Mouse (Mus musculus) small intestine, adult 2 months (tissue): Measurements from ENCODE around the gene Klk1b3. TPM values are rescaled to one million over a fixed set of nuclear protein-coding genes. Genes with fewer than 3 reads are reported as not detected.
"Not testable (repeated sequence)": the region's sequence is repeated elsewhere in the genome, so short reads cannot be mapped to it uniquely, and the experiment has no call there.

Experiments used
- H3K27ac ChIP-seq: fragments of 200-500 bp; 2 replicates; pipeline ENCODE4 v1.5.1; 2012; ENCODE audit warnings: low read depth, low read length, control low read depth, inconsistent platforms; ENCODE audit not compliant: insufficient read depth
- H3K27me3 ChIP-seq: fragments of 200-500 bp; 2 replicates; pipeline ENCODE4 v1.6.1; 2012; ENCODE audit warnings: mild to moderate bottlenecking, moderate library complexity, low read length, inconsistent platforms; ENCODE audit not compliant: control insufficient read depth, insufficient read depth
- H3K36me3 ChIP-seq: fragments of 200-500 bp; 2 replicates; pipeline ENCODE4 v1.6.1; 2012; ENCODE audit warnings: mild to moderate bottlenecking, low read length, control low read depth, inconsistent platforms; ENCODE audit not compliant: control insufficient read depth, insufficient read depth
- H3K4me1 ChIP-seq: fragments of 200-500 bp; 2 replicates; pipeline ENCODE4 v1.6.1; 2012; ENCODE audit warnings: low read length, inconsistent platforms, mixed read lengths; ENCODE audit not compliant: control insufficient read depth, insufficient read depth, insufficient read length
- H3K4me3 ChIP-seq: fragments of 200-500 bp; 2 replicates; pipeline ENCODE4 v1.5.1; 2012; ENCODE audit warnings: low read depth, mild to moderate bottlenecking, control low read depth, inconsistent platforms, low read length, moderate library complexity
- CTCF ChIP-seq: fragments of 200-500 bp; IDR thresholded peaks from 2 replicates; pipeline ENCODE4 v1.5.1; 2012; ENCODE audit warnings: low read depth, mild to moderate bottlenecking, control low read depth, inconsistent platforms, low read length, moderate library complexity, mixed read lengths; ENCODE audit not compliant: insufficient replicate concordance, insufficient read length; ENCODE audit errors: extremely low read depth
- POLR2A ChIP-seq: fragments of 200-500 bp; IDR thresholded peaks from 2 replicates; pipeline ENCODE4 v1.6.1; 2012; ENCODE audit warnings: low read depth, mild to moderate bottlenecking, control low read depth, inconsistent platforms, low read length, moderate library complexity
- WGBS: fragments of 180-500 bp; shearing (Covaris S2); methylation state at CpG from one replicate; pipeline ENCODE4 v1.1.7; 2018; 5-methylcytosine and 5-hydroxymethylcytosine counted together
- polyA plus RNA-seq: library from polyadenylated mRNA; depleted of rRNA; stranded (reverse); fragments of >200 nt; gene quantifications from 2 replicates; pipeline ENCODE4 v1.2.3, GENCODE M21; 2012; rRNA removed

The Klk1b3 gene
- polyA plus RNA-seq, 1 experiment, result 0.19 TPM

GRCm38 (mm10) chr7:44246984-44247470 is 49.0 kb downstream of the Klk1b3 start:
- WGBS, result under 1% methylated on average over 23 of the region's 23 CpGs
- H3K27me3 ChIP-seq, result no peaks in the 10 kb centered on the region
- peaks cover 5% of the 10 kb centered on the region for H3K4me1 ChIP-seq
- peak overlapping the region; percentile 75 for H3K4me3 ChIP-seq
- TF ChIP-seq POLR2A, result no peak
- TF ChIP-seq CTCF, result no peak
- peak overlapping the region; percentile 24; the same call in 1 of the 2 replicates for H3K27ac ChIP-seq
- peaks cover 21% of the 10 kb centered on the region for H3K36me3 ChIP-seq

- Histone ChIP-seq H3K27ac (no peak overlapping the region), H3K4me1 (peaks cover 5% of the 10 kb centered on the region), H3K27me3 (no peaks in the 10 kb centered on the region), H3K36me3 (peaks cover 30% of the 10 kb centered on the region), H3K4me3 (no peak overlapping the region)
- WGBS, result 65% methylated on average over 2 of the region's 2 CpGs
- TF ChIP-seq CTCF, result no peak
- no peak for TF ChIP-seq POLR2A
Measured at GRCm38 (mm10) chr7:44247971-44248370, 50.0 kb downstream of the Klk1b3 start.

GRCm38 (mm10) chr7:44249248-44249647 is 51.3 kb downstream of the Klk1b3 start:
- no peaks in the 10 kb centered on the region for H3K27me3 ChIP-seq
- no peak overlapping the region for H3K4me3 ChIP-seq
- no peak for TF ChIP-seq CTCF
- no peak for TF ChIP-seq POLR2A
- no peak overlapping the region for H3K27ac ChIP-seq
- H3K4me1 ChIP-seq, result peaks cover 5% of the 10 kb centered on the region
- 84% methylated on average over 4 of the region's 4 CpGs for WGBS
- peaks cover 32% of the 10 kb centered on the region for H3K36me3 ChIP-seq

GRCm38 (mm10) chr7:44250732-44251275 is 52.8 kb downstream of the Klk1b3 start:
- H3K4me3 ChIP-seq, H3K27me3 ChIP-seq, H3K27ac ChIP-seq, H3K4me1 ChIP-seq: not testable (repeated sequence)
- 85% methylated on average over 17 of the region's 17 CpGs for WGBS
- peaks cover 32% of the 10 kb centered on the region for H3K36me3 ChIP-seq

Other genes starting within 250 kb of the Klk1b3 start
- 0.43 TPM in 1 of 2 replicates, not detected in the other for gene Klk1b8, start 247.5 kb upstream of the Klk1b3 start, polyA plus RNA-seq
- not detected in 2 replicates for gene Klk1b1, start 231.4 kb upstream of the Klk1b3 start, polyA plus RNA-seq
- not detected in 2 replicates for gene Klk1b9, start 222.1 kb upstream of the Klk1b3 start, polyA plus RNA-seq
- gene Klk1b11, start 202.3 kb upstream of the Klk1b3 start, polyA plus RNA-seq, result 8.5 TPM in 1 of 2 replicates, not detected in the other
- 0.13 TPM in 1 of 2 replicates, not detected in the other for gene Klk1b26, start 186.0 kb upstream of the Klk1b3 start, polyA plus RNA-seq
- 0.52 and 0.65 TPM in 2 replicates for gene Klk1b27, start 145.9 kb upstream of the Klk1b3 start, polyA plus RNA-seq
- not detected in 2 replicates for gene Klk1b21, start 95.9 kb upstream of the Klk1b3 start, polyA plus RNA-seq
- gene Klk1b22, start 85.5 kb upstream of the Klk1b3 start, polyA plus RNA-seq, result not detected in 2 replicates
- not detected in 2 replicates for gene Klk1b16, start 61.4 kb upstream of the Klk1b3 start, polyA plus RNA-seq
- gene Klk1b24, start 10.0 kb upstream of the Klk1b3 start, polyA plus RNA-seq, result 1.9 TPM in 1 of 2 replicates, not detected in the other
- 10.1 TPM in 1 of 2 replicates, not detected in the other for gene Klk1b4, start 9.2 kb downstream of the Klk1b3 start, polyA plus RNA-seq
- gene Klk1b5, start 17.8 kb downstream of the Klk1b3 start, polyA plus RNA-seq, result 0.28 and 19.2 TPM in 2 replicates
- gene Klk1, start 27.2 kb downstream of the Klk1b3 start, polyA plus RNA-seq, result 153 and 2,676 TPM in 2 replicates
- not detected in 2 replicates for gene Gm36864, start 38.0 kb downstream of the Klk1b3 start, polyA plus RNA-seq
- gene 1700028J19Rik, start 48.5 kb downstream of the Klk1b3 start, polyA plus RNA-seq, result 0.77 and 1.9 TPM in 2 replicates
- gene 2410002F23Rik, start 48.5 kb downstream of the Klk1b3 start, polyA plus RNA-seq, result 43.4 and 66.3 TPM in 2 replicates
- not detected in 2 replicates for gene Acp4, start 59.2 kb downstream of the Klk1b3 start, polyA plus RNA-seq
- not detected in 2 replicates for gene Gm15517, start 63.3 kb downstream of the Klk1b3 start, polyA plus RNA-seq
- 0.82 and 1.3 TPM in 2 replicates for gene Clec11a, start 108.7 kb downstream of the Klk1b3 start, polyA plus RNA-seq
- gene Shank1, start 112.1 kb downstream of the Klk1b3 start, polyA plus RNA-seq, result 0.81 and 2.1 TPM in 2 replicates
- 1.1 and 1.8 TPM in 2 replicates for gene Syt3, start 185.9 kb downstream of the Klk1b3 start, polyA plus RNA-seq
- gene 1700008O03Rik, start 187.6 kb downstream of the Klk1b3 start, polyA plus RNA-seq, result 0.43 TPM in 1 of 2 replicates, not detected in the other
- 1.1 TPM in 2 replicates for gene Lrrc4b, start 230.8 kb downstream of the Klk1b3 start, polyA plus RNA-seq